ENCODE assay signal across 9 mouse cellular contexts in the genomic region with DNA sequence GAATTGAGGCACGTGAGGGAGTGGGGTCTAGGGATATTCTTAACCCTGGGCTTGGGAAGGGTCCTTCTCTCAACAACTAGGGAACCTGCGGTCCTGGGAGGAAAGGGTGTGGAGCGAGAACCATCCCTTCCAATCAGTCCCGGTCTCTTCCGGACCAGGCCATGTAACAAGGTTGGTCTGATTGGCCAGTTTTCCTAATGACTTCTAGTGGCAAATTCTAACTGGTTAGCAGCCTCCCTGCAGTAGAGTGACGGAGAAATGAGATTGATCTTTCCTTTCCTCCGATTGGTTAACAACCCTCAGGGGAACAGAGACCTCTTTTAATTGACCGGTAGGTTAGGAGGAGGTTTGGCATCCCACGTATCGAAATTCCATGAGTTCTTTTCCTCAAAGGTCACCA. TPM values are rescaled to one million over a fixed set of nuclear protein-coding genes. Genes with fewer than 3 reads are reported as not detected.
A peak's percentile ranks its signal among the peaks of the same experiment; 100 is the strongest.
DNase-seq lines count a peak whose midpoint lies in the region; ATAC-seq lines count a peak whose summit lies in the region.
"Had no signal": no experiment of that assay in that cellular context is flagged by ENCODE, and none has a peak within 500 bp of the region (broad histone marks: within the 10 kb centered on the region; RNA-seq: fewer than 3 reads in every experiment).

No protein-coding gene starts in this region.

- peaks cover 41% of the 10 kb centered on the region for H3K4me1 ChIP-seq in forebrain, embryonic 13.5 days
- H3K4me1 ChIP-seq in heart, embryonic 16.5 days (ENCODE audit: control insufficient read depth, insufficient read depth, low read length) = peaks cover 30% of the 10 kb centered on the region
- H3K4me1 ChIP-seq in liver, embryonic 12.5 days = peaks cover 29% of the 10 kb centered on the region
- H3K4me1 ChIP-seq in neural tube, embryonic 12.5 days = peaks cover 33% of the 10 kb centered on the region

- 0 out of 2 replicates have a peak overlapping the region, but pooled peaks have one; percentile 0 for H3K4me3 ChIP-seq in forebrain, embryonic 13.5 days
- peak overlapping the region; percentile 32 for H3K4me3 ChIP-seq in heart, embryonic 16.5 days (ENCODE audit: low read length)
- no peak overlapping the region for H3K4me3 ChIP-seq in liver, embryonic 12.5 days
- H3K4me3 ChIP-seq in neural tube, embryonic 12.5 days = 0 out of 2 replicates have a peak overlapping the region, but pooled peaks have one; percentile 7

- H3K27me3 ChIP-seq in forebrain, embryonic 13.5 days = no peaks in the 10 kb centered on the region
- H3K27me3 ChIP-seq in heart, embryonic 16.5 days (ENCODE audit: control insufficient read depth, insufficient read depth, low read length) = no peaks in the 10 kb centered on the region
- H3K27me3 ChIP-seq in liver, embryonic 12.5 days (replicated peaks) = peaks cover 37% of the 10 kb centered on the region
- H3K27me3 ChIP-seq in neural tube, embryonic 12.5 days (replicated peaks) = no peaks in the 10 kb centered on the region

- peak; percentile 55 for ATAC-seq in forebrain, embryonic 13.5 days
- ATAC-seq in heart, embryonic 16.5 days (replicated peaks; ENCODE audit: extremely low read depth, insufficient read depth, low FRiP score) = peak; percentile 42
- no peak for ATAC-seq in liver, embryonic 12.5 days
- peak; percentile 46 for ATAC-seq in neural tube, embryonic 12.5 days (ENCODE audit: low FRiP score, low read depth)
- ATAC-seq in activated CD4-positive, CD25-positive, alpha-beta regulatory T cell, adult 4 months = no peak

- no peaks in the 10 kb centered on the region for H3K9me3 ChIP-seq in forebrain, embryonic 13.5 days (replicated peaks)
- H3K9me3 ChIP-seq in heart, embryonic 16.5 days (replicated peaks; ENCODE audit: control insufficient read depth, low read length) = no peaks in the 10 kb centered on the region
- H3K9me3 ChIP-seq in liver, embryonic 12.5 days (replicated peaks) = no peaks in the 10 kb centered on the region
- no peaks in the 10 kb centered on the region for H3K9me3 ChIP-seq in neural tube, embryonic 12.5 days

- H3K36me3 ChIP-seq in forebrain, embryonic 13.5 days (ENCODE audit: poor library complexity, severe bottlenecking) = peaks cover 5% of the 10 kb centered on the region; the same call in 1 of the 2 replicates
- 0 out of 2 replicates have a peak, but pooled peaks cover 2% of the 10 kb centered on the region for H3K36me3 ChIP-seq in heart, embryonic 16.5 days (ENCODE audit: control insufficient read depth, insufficient read depth)
- H3K36me3 ChIP-seq in liver, embryonic 12.5 days = peaks cover 11% of the 10 kb centered on the region
- no peaks in the 10 kb centered on the region for H3K36me3 ChIP-seq in neural tube, embryonic 12.5 days

- H3K9ac ChIP-seq in forebrain, embryonic 13.5 days = no peak overlapping the region
- H3K9ac ChIP-seq in heart, embryonic 16.5 days (ENCODE audit: low read length) = peak overlapping the region; percentile 57; the same call in 1 of the 2 replicates
- no peak overlapping the region for H3K9ac ChIP-seq in liver, embryonic 12.5 days
- no peak overlapping the region for H3K9ac ChIP-seq in neural tube, embryonic 12.5 days

- H3K4me2 ChIP-seq in forebrain, embryonic 13.5 days = peak overlapping the region; percentile 84
- H3K4me2 ChIP-seq in heart, embryonic 16.5 days (ENCODE audit: low read depth, low read length) = peak overlapping the region; percentile 95
- peak overlapping the region; percentile 72 for H3K4me2 ChIP-seq in liver, embryonic 12.5 days
- H3K4me2 ChIP-seq in neural tube, embryonic 12.5 days (replicated peaks) = peak overlapping the region; percentile 74

- 4% methylated on average over 10 of the region's 10 CpGs for WGBS in forebrain, embryonic 13.5 days
- WGBS in heart, embryonic 16.5 days = 8% methylated on average over 10 of the region's 10 CpGs
- 14% methylated on average over 10 of the region's 10 CpGs for WGBS in liver, embryonic 12.5 days (ENCODE audit: insufficient replicate concordance)
- 4% methylated on average over 10 of the region's 10 CpGs for WGBS in neural tube, embryonic 12.5 days

- H3K27ac ChIP-seq in forebrain, embryonic 13.5 days = peak overlapping the region; percentile 99
- peak overlapping the region; percentile 100 for H3K27ac ChIP-seq in heart, embryonic 16.5 days (ENCODE audit: low read length)
- no peak overlapping the region for H3K27ac ChIP-seq in liver, embryonic 12.5 days
- H3K27ac ChIP-seq in neural tube, embryonic 12.5 days = peak overlapping the region; percentile 54; the same call in 1 of the 2 replicates

- peak; percentile 53 for DNase-seq in urinary bladder, postnatal 14 days (ENCODE audit: low spot score)
- no peak for DNase-seq in urinary bladder, adult 2 months (ENCODE audit: low spot score)
- DNase-seq in kidney, postnatal 10 days = peak; percentile 69

RNA-seq across cellular contexts. Expression of gene Atp5g2, which starts 1.4 kb away (rescaled TPM):
- polyA plus RNA-seq in urinary bladder, adult 2 months (2012; rRNA removed) = 363 and 422 TPM in 2 replicates
- polyA plus RNA-seq in forebrain, embryonic 13.5 days (2015; fragmentation: Nextera tagmentation; extraction: Ambion mirVana) = 52.3 and 79.6 TPM in 2 replicates
- 62.2 and 66.0 TPM in 2 replicates for polyA plus RNA-seq in heart, embryonic 16.5 days (2015; fragmentation: Nextera tagmentation; extraction: Ambion mirVana)
- 39.6 and 42.2 TPM in 2 replicates for polyA plus RNA-seq in liver, embryonic 12.5 days (2016; fragmentation: Nextera tagmentation; extraction: Ambion mirVana)
- polyA plus RNA-seq in neural tube, embryonic 12.5 days (2016; fragmentation: Nextera tagmentation; extraction: Ambion mirVana) = 61.1 and 62.7 TPM in 2 replicates
- 100 to 1,000 TPM in 1 of 2 experiments, 10 to 100 TPM in 1; 48.2 to 100 TPM for polyA plus RNA-seq in activated CD4-positive, CD25-positive, alpha-beta regulatory T cell, adult 4 months (2017; shearing (Covaris generic))

RNA-seq across cellular contexts. Expression of gene Atf7, which starts 48.3 kb away (rescaled TPM):
- polyA plus RNA-seq in urinary bladder, adult 2 months (2012; rRNA removed) = 71.2 and 80.6 TPM in 2 replicates
- 19.8 and 22.1 TPM in 2 replicates for polyA plus RNA-seq in forebrain, embryonic 13.5 days (2015; fragmentation: Nextera tagmentation; extraction: Ambion mirVana)
- 27.7 and 31.3 TPM in 2 replicates for polyA plus RNA-seq in heart, embryonic 16.5 days (2015; fragmentation: Nextera tagmentation; extraction: Ambion mirVana)
- 11.5 and 14.3 TPM in 2 replicates for polyA plus RNA-seq in liver, embryonic 12.5 days (2016; fragmentation: Nextera tagmentation; extraction: Ambion mirVana)
- 22.0 and 23.9 TPM in 2 replicates for polyA plus RNA-seq in neural tube, embryonic 12.5 days (2016; fragmentation: Nextera tagmentation; extraction: Ambion mirVana)
- polyA plus RNA-seq in activated CD4-positive, CD25-positive, alpha-beta regulatory T cell, adult 4 months (2017; shearing (Covaris generic)) = 10 to 100 TPM; 32.4 to 36.5 TPM

RNA-seq across cellular contexts. Expression of gene Calcoco1, which starts 48.4 kb away (rescaled TPM):
- polyA plus RNA-seq in urinary bladder, adult 2 months (2012; rRNA removed) = 52.1 and 79.6 TPM in 2 replicates
- 45.0 and 48.7 TPM in 2 replicates for polyA plus RNA-seq in forebrain, embryonic 13.5 days (2015; fragmentation: Nextera tagmentation; extraction: Ambion mirVana)
- polyA plus RNA-seq in heart, embryonic 16.5 days (2015; fragmentation: Nextera tagmentation; extraction: Ambion mirVana) = 84.4 and 85.7 TPM in 2 replicates
- 8.7 and 10.3 TPM in 2 replicates for polyA plus RNA-seq in liver, embryonic 12.5 days (2016; fragmentation: Nextera tagmentation; extraction: Ambion mirVana)
- polyA plus RNA-seq in neural tube, embryonic 12.5 days (2016; fragmentation: Nextera tagmentation; extraction: Ambion mirVana) = 39.1 and 47.3 TPM in 2 replicates
- 10 to 100 TPM; 26.1 to 39.2 TPM for polyA plus RNA-seq in activated CD4-positive, CD25-positive, alpha-beta regulatory T cell, adult 4 months (2017; shearing (Covaris generic))

RNA-seq across cellular contexts. Expression of gene Gm28047, which starts 48.7 kb away (rescaled TPM):
- 0.10 and 0.17 TPM in 2 replicates for polyA plus RNA-seq in urinary bladder, adult 2 months (2012; rRNA removed)
- not detected in 2 replicates for polyA plus RNA-seq in forebrain, embryonic 13.5 days (2015; fragmentation: Nextera tagmentation; extraction: Ambion mirVana)
- not detected in 2 replicates for polyA plus RNA-seq in heart, embryonic 16.5 days (2015; fragmentation: Nextera tagmentation; extraction: Ambion mirVana)
- not detected in 2 replicates for polyA plus RNA-seq in liver, embryonic 12.5 days (2016; fragmentation: Nextera tagmentation; extraction: Ambion mirVana)
- polyA plus RNA-seq in neural tube, embryonic 12.5 days (2016; fragmentation: Nextera tagmentation; extraction: Ambion mirVana) = not detected in 2 replicates
- polyA plus RNA-seq in activated CD4-positive, CD25-positive, alpha-beta regulatory T cell, adult 4 months (2017; shearing (Covaris generic)) = 1 to 10 TPM in 1 of 2 experiments, not detected in 1; 1.5 TPM
- polyA plus RNA-seq: gonadal fat pad, adult 2 months had no signal

Comparison
In these comparisons a context has a peak if more than half of its experiments do, and no peak if none do; other contexts are left out.
1. ATAC-seq: peak in forebrain, embryonic 13.5 days (single experiment), heart, embryonic 16.5 days (single experiment) and neural tube, embryonic 12.5 days (single experiment); none in liver, embryonic 12.5 days (single experiment) and activated CD4-positive, CD25-positive, alpha-beta regulatory T cell, adult 4 months (single experiment).
2. Peak in every context shown above with its lines, with median percentiles within 50 percentile points of each other: H3K4me2 ChIP-seq.